Mouse (Mus musculus): ENCODE measurements around the gene Tctex1d1. TPM values are rescaled to one million over a fixed set of nuclear protein-coding genes. Genes with fewer than 3 reads are reported as not detected.

Tctex1d1 gene
- polyA plus RNA-seq, 1 experiment from 2014 or later = 1.3 TPM

GRCm38 (mm10) chr4:103004681-103005080 is 26.3 kb downstream of the Tctex1d1 start:
- no peak for DNase-seq
- Histone ChIP-seq H3K27me3 (ENCODE audit: insufficient read depth, low read length) (no peaks in the 10 kb centered on the region), H3K36me3 (ENCODE audit: insufficient read depth) (no peaks in the 10 kb centered on the region), H3K27ac (ENCODE audit: low read depth) (no peak overlapping the region), H3K4me1 (ENCODE audit: insufficient read depth) (peaks cover 10% of the 10 kb centered on the region), H3K9ac (no peak overlapping the region), H3K4me2 (no peak overlapping the region), H3K9me3 (ENCODE audit: low read depth, low read length) (no peaks in the 10 kb centered on the region), H3K4me3 (ENCODE audit: low read depth, low read length) (no peak overlapping the region)
- ATAC-seq (ENCODE audit: insufficient read depth) = no peak
- WGBS = 84% methylated on average over 4 of the region's 4 CpGs
- no peak for TF ChIP-seq CTCF (IDR thresholded peaks at IDR 0.05; ENCODE audit: low read depth)

GRCm38 (mm10) chr4:103005190-103005945 is 27.0 kb downstream of the Tctex1d1 start:
- ATAC-seq (ENCODE audit: insufficient read depth) = no peak
- no peak for TF ChIP-seq CTCF (IDR thresholded peaks at IDR 0.05; ENCODE audit: low read depth)
- H3K27ac ChIP-seq (ENCODE audit: low read depth) = no peak overlapping the region
- WGBS = 59% methylated on average over 15 of the region's 15 CpGs
- H3K4me2 ChIP-seq = no peak overlapping the region
- DNase-seq = no peak
- no peaks in the 10 kb centered on the region for H3K27me3 ChIP-seq (ENCODE audit: insufficient read depth, low read length)
- H3K9me3 ChIP-seq (ENCODE audit: low read depth, low read length) = no peaks in the 10 kb centered on the region
- H3K9ac ChIP-seq = no peak overlapping the region
- no peaks in the 10 kb centered on the region for H3K36me3 ChIP-seq (ENCODE audit: insufficient read depth)
- peaks cover 10% of the 10 kb centered on the region for H3K4me1 ChIP-seq (ENCODE audit: insufficient read depth)
- H3K4me3 ChIP-seq (ENCODE audit: low read depth, low read length) = no peak overlapping the region

- peaks cover 10% of the 10 kb centered on the region for H3K4me1 ChIP-seq (ENCODE audit: insufficient read depth)
- H3K27ac ChIP-seq (ENCODE audit: low read depth) = no peak overlapping the region
- WGBS = 71% methylated on average over 5 of the region's 5 CpGs
- no peak for TF ChIP-seq CTCF (IDR thresholded peaks at IDR 0.05; ENCODE audit: low read depth)
- no peaks in the 10 kb centered on the region for H3K9me3 ChIP-seq (ENCODE audit: low read depth, low read length)
- no peak overlapping the region for H3K9ac ChIP-seq
- no peaks in the 10 kb centered on the region for H3K27me3 ChIP-seq (ENCODE audit: insufficient read depth, low read length)
- no peaks in the 10 kb centered on the region for H3K36me3 ChIP-seq (ENCODE audit: insufficient read depth)
- no peak overlapping the region for H3K4me3 ChIP-seq (ENCODE audit: low read depth, low read length)
- no peak for ATAC-seq (ENCODE audit: insufficient read depth)
- no peak for DNase-seq
- no peak overlapping the region for H3K4me2 ChIP-seq
These were observed 27.9 kb downstream of the Tctex1d1 start for GRCm38 (mm10) chr4:103006266-103006665.

GRCm38 (mm10) chr4:103006943-103007418 is 28.6 kb downstream of the Tctex1d1 start:
- DNase-seq (peak; percentile 54), ATAC-seq (ENCODE audit: insufficient read depth) (peak; percentile 62; the same call in 1 of the 2 replicates)
- Histone ChIP-seq H3K9me3 (ENCODE audit: low read depth, low read length) (no peaks in the 10 kb centered on the region), H3K27me3 (ENCODE audit: insufficient read depth, low read length) (no peaks in the 10 kb centered on the region), H3K36me3 (ENCODE audit: insufficient read depth) (no peaks in the 10 kb centered on the region), H3K4me2 (no peak overlapping the region), H3K4me1 (ENCODE audit: insufficient read depth) (peaks cover 10% of the 10 kb centered on the region), H3K9ac (no peak overlapping the region), H3K4me3 (ENCODE audit: low read depth, low read length) (no peak overlapping the region), H3K27ac (ENCODE audit: low read depth) (no peak overlapping the region)
- WGBS = 16% methylated on average over 4 of the region's 4 CpGs
- TF ChIP-seq CTCF (IDR thresholded peaks at IDR 0.05; ENCODE audit: low read depth) = no peak

- Histone ChIP-seq H3K36me3 (ENCODE audit: insufficient read depth) (no peaks in the 10 kb centered on the region), H3K27ac (ENCODE audit: low read depth) (no peak overlapping the region), H3K27me3 (ENCODE audit: insufficient read depth, low read length) (no peaks in the 10 kb centered on the region), H3K9me3 (ENCODE audit: low read depth, low read length) (no peaks in the 10 kb centered on the region), H3K4me1 (ENCODE audit: insufficient read depth) (peaks cover 10% of the 10 kb centered on the region), H3K9ac (no peak overlapping the region), H3K4me3 (ENCODE audit: low read depth, low read length) (no peak overlapping the region), H3K4me2 (no peak overlapping the region)
- no peak for ATAC-seq (ENCODE audit: insufficient read depth)
- no peak for DNase-seq
- TF ChIP-seq CTCF (IDR thresholded peaks at IDR 0.05; ENCODE audit: low read depth) = no peak
- 86% methylated on average over 4 of the region's 4 CpGs for WGBS
These were observed 32.3 kb downstream of the Tctex1d1 start for GRCm38 (mm10) chr4:103010734-103011133.

- no peak for TF ChIP-seq CTCF (IDR thresholded peaks at IDR 0.05; ENCODE audit: low read depth)
- Histone ChIP-seq H3K9me3 (ENCODE audit: low read depth, low read length) (no peaks in the 10 kb centered on the region), H3K4me2 (no peak overlapping the region), H3K27me3 (ENCODE audit: insufficient read depth, low read length) (no peaks in the 10 kb centered on the region), H3K36me3 (ENCODE audit: insufficient read depth) (no peaks in the 10 kb centered on the region), H3K4me3 (ENCODE audit: low read depth, low read length) (no peak overlapping the region), H3K9ac (no peak overlapping the region), H3K4me1 (ENCODE audit: insufficient read depth) (peaks cover 7% of the 10 kb centered on the region), H3K27ac (ENCODE audit: low read depth) (no peak overlapping the region)
- no peak for ATAC-seq (ENCODE audit: insufficient read depth)
- no peak for DNase-seq
- WGBS = 22% methylated on average over 7 of the region's 7 CpGs
These were observed 33.4 kb downstream of the Tctex1d1 start for GRCm38 (mm10) chr4:103011823-103012222.

GRCm38 (mm10) chr4:103013490-103013889 is 35.1 kb downstream of the Tctex1d1 start:
- no peaks in the 10 kb centered on the region for H3K27me3 ChIP-seq (ENCODE audit: insufficient read depth, low read length)
- H3K4me1 ChIP-seq (ENCODE audit: insufficient read depth) = no peaks in the 10 kb centered on the region
- no peaks in the 10 kb centered on the region for H3K36me3 ChIP-seq (ENCODE audit: insufficient read depth)
- peak; percentile 37 for DNase-seq
- H3K27ac ChIP-seq (ENCODE audit: low read depth) = no peak overlapping the region
- H3K9ac ChIP-seq = no peak overlapping the region
- no peaks in the 10 kb centered on the region for H3K9me3 ChIP-seq (ENCODE audit: low read depth, low read length)
- no peak for TF ChIP-seq CTCF (IDR thresholded peaks at IDR 0.05; ENCODE audit: low read depth)
- H3K4me2 ChIP-seq = no peak overlapping the region
- WGBS = 12% methylated on average over 4 of the region's 4 CpGs
- H3K4me3 ChIP-seq (ENCODE audit: low read depth, low read length) = no peak overlapping the region
- ATAC-seq (ENCODE audit: insufficient read depth) = peak; percentile 38; the same call in 1 of the 2 replicates

Data from lung, embryonic 14.5 days (tissue).